Mouse (Mus musculus): Measurements from ENCODE around the gene Kansl2. TPM values are rescaled to one million over a fixed set of nuclear protein-coding genes. Genes with fewer than 3 reads are reported as not detected.

The Kansl2 gene
- polyA plus RNA-seq (2012; fragmentation: generic; extraction: Trizol) = 10 to 100 TPM; 32.2 to 58.9 TPM

DNA sequence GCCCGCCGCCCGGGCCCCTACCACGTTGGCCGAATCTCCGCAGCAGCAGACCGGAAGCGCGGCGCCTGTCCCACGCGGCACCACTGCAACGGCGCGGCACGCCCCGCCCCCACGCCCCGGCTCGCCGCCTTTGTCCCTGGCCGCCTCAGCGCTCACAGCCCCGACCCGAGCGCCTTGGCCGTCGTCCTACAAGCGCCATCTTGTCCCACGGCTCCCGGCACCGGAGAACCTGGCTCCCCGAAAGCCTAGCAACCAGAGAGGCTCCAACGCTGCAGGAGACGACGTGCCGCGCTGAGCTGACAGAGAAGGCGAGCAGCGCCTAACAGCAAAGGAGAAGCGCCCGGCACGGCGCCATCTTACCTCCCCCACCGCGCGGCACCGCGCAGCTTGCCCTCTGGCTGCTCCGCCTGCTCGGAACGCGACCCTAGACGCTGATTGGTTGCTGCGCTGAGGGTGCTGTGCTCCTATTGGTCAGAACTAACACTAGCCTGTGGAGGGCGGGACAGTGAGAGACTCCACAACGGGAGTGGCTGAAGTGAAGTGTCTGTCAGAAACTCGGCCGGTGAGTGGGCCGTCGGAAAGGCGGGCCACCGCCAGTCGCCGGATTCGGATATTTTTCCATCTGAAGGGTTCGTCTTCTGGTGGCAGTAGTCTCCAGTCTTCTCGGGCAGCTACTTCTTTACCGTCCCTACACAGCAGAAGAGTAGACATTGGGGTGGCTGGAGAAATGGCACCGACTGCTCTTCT, at the start of gene Kansl2:
Gene Kansl2, minus strand, starts transcription at position 384 of the 747 bp plus-strand sequence.

DNA sequence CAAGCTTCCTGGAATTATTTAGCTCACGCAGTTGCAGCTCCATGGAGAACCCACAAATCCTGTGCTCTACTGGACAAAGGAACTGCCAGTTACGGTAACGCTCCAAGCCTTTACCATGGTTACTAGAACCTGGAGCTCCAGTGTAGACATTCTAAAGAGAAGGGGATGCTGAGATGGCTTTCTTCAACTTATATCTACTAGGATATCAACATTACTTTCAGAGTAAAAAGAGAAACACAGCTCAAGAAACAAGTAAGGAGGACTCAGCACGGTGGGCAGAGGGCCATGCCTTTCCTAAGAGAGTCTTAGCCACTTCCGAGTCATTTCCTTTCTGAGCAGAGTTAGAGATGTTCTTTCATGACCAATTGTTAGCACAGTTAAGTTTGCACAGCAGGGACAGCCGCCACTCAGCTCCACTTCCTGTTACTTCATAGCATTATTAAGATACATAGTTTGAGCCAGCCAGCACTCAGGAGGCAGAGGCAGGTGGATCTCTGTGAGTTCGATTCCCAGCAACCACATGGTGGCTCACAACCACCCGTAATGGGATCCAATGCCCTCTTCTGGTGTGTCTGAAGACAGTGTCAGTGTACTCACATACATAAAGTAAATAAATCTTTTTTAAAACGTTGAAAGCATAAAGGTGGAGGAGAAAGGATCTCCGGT, 36.9 kb upstream of the Kansl2 start, which contains the start of the genes Ccnt1 and 4930415O20Rik:
Gene Ccnt1, minus strand, starts transcription at position 51 of the 666 bp plus-strand sequence.
Gene 4930415O20Rik, plus strand, starts transcription at position 132 of the 666 bp plus-strand sequence.

DNA sequence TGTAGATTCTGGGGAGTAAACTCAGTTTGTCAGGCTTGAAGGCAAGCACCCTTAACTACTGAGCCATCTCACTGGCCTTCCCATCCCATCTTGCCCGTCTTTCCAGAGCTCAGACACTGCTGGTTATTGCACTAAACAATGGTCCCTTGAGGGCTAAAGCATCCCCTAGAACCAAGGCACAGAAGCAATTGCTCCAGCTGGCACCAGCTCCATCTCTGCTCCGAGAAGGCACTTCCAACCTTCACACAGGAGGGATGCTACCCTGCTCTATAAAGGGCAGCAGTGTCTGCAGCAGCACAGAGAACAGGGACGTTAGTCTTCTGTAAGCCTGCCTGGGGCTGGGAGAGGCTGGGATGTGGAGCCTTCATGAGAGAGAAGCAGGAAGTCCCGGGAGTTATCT, 42.0 kb downstream of the Kansl2 start, which contains the start of gene Olfr279:
Gene Olfr279, plus strand, starts transcription at position 301 of the 400 bp plus-strand sequence.

DNA sequence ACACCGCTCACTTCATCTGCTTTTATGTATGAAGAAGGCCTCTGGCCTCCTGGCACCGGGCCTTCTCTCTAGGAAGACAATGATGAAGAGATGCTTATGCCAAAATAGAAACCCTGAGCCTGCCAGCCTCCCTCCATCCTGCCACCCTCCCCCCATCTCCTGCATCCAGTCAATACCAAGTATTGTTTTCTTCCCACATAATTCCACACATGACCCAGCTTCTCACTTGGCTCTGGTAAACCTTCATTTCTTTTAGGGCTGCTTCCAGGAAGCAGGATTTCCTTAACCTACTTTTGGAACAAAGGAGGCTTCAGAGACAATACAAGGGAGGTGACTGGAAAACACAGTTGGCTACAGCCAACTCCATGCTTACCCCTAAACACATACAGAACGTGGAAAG, 51.4 kb downstream of the Kansl2 start, which contains the start of gene Lalba:
Gene Lalba, minus strand, starts transcription at position 21 of the 400 bp plus-strand sequence.

DNA sequence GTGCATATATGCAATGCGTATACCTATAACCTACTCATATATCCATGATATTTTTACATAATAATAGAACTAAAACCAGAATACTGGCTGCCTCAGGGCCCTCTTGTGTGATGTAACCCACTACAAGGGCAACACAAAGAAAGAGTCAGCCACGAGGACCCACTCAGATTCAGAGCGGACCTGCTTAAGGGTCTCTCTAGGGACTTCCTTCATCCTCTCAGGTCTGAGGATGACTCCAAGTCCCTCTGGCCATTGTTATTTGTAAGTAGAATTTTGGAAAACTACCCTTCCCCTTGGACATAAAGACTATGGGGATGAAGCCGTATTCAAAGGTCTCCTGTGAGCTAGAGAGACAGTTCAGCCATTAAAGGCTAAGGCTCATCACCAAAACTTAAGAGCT, 64.5 kb downstream of the Kansl2 start, which contains the start of gene OR5BS1P:
Gene OR5BS1P, plus strand, starts transcription at position 301 of the 400 bp plus-strand sequence.

Other genes with a start within 250 kb of the Kansl2 start
- under 1 TPM in 1 of 2 experiments, not detected in 1; 0.02 TPM for gene Zfp641, start 238.1 kb downstream of the Kansl2 start, polyA plus RNA-seq (2012; fragmentation: generic; extraction: Trizol)
- not detected for gene Olfr285, start 216.9 kb downstream of the Kansl2 start, polyA plus RNA-seq (2012; fragmentation: generic; extraction: Trizol)
- not detected for gene Olfr284, start 193.3 kb downstream of the Kansl2 start, polyA plus RNA-seq (2012; fragmentation: generic; extraction: Trizol)
- gene Olfr283, start 153.3 kb downstream of the Kansl2 start, polyA plus RNA-seq (2012; fragmentation: generic; extraction: Trizol) = not detected
- not detected for gene Olfr282, start 103.0 kb downstream of the Kansl2 start, polyA plus RNA-seq (2012; fragmentation: generic; extraction: Trizol)
- gene Olfr281, start 81.7 kb downstream of the Kansl2 start, polyA plus RNA-seq (2012; fragmentation: generic; extraction: Trizol) = not detected
- not detected for gene OR5BS1P, start 64.4 kb downstream of the Kansl2 start, polyA plus RNA-seq (2012; fragmentation: generic; extraction: Trizol)
- not detected for gene Lalba, start 51.5 kb downstream of the Kansl2 start, polyA plus RNA-seq (2012; fragmentation: generic; extraction: Trizol)
- not detected for gene Olfr279, start 41.9 kb downstream of the Kansl2 start, polyA plus RNA-seq (2012; fragmentation: generic; extraction: Trizol)
- gene Ccnt1, start 36.7 kb upstream of the Kansl2 start, polyA plus RNA-seq (2012; fragmentation: generic; extraction: Trizol) = 10 to 100 TPM in 1 of 2 experiments, 1 to 10 TPM in 1; 2.5 to 12.9 TPM
- under 1 TPM in 1 of 2 experiments, not detected in 1; 0.20 TPM for gene 4930415O20Rik, start 36.7 kb upstream of the Kansl2 start, polyA plus RNA-seq (2012; fragmentation: generic; extraction: Trizol)
- 10 to 100 TPM in 1 of 2 experiments, 1 to 10 TPM in 1; 7.2 to 50.2 TPM for gene Adcy6, start 75.8 kb upstream of the Kansl2 start, polyA plus RNA-seq (2012; fragmentation: generic; extraction: Trizol)
- gene Cacnb3, start 96.6 kb upstream of the Kansl2 start, polyA plus RNA-seq (2012; fragmentation: generic; extraction: Trizol) = 100 to 1,000 TPM in 1 of 2 experiments, 10 to 100 TPM in 1; 85.9 to 108 TPM
- gene Ddx23, start 128.6 kb upstream of the Kansl2 start, polyA plus RNA-seq (2012; fragmentation: generic; extraction: Trizol) = 10 to 100 TPM; 22.9 to 83.0 TPM
- gene Rnd1, start 143.2 kb upstream of the Kansl2 start, polyA plus RNA-seq (2012; fragmentation: generic; extraction: Trizol) = 10 to 100 TPM in 1 of 2 experiments, 1 to 10 TPM in 1; 9.0 to 10.5 TPM
- gene Ccdc65, start 173.9 kb upstream of the Kansl2 start, polyA plus RNA-seq (2012; fragmentation: generic; extraction: Trizol) = 1 to 10 TPM in 1 of 2 experiments, under 1 TPM in 1; 0.59 to 4.3 TPM
- gene Fkbp11, start 193.9 kb upstream of the Kansl2 start, polyA plus RNA-seq (2012; fragmentation: generic; extraction: Trizol) = 100 to 1,000 TPM; 121 to 127 TPM
- 100 to 1,000 TPM in 1 of 2 experiments, 10 to 100 TPM in 1; 39.1 to 104 TPM for gene Arf3, start 228.9 kb upstream of the Kansl2 start, polyA plus RNA-seq (2012; fragmentation: generic; extraction: Trizol)
- gene Wnt10b, start 243.9 kb upstream of the Kansl2 start, polyA plus RNA-seq (2012; fragmentation: generic; extraction: Trizol) = 1 to 10 TPM in 1 of 2 experiments, under 1 TPM in 1; 0.04 to 1.3 TPM

Data from C3H10T1/2 (cell line).